Mouse (Mus musculus) forebrain, embryonic 12.5 days (tissue): ENCODE measurements around the gene Ftl1. TPM values are rescaled to one million over a fixed set of nuclear protein-coding genes. Genes with fewer than 3 reads are reported as not detected.

Source experiments
- ATAC-seq: fragments of 200-750 bp; cut with Nextera tagmentation; 2 replicates; pipeline ENCODE4 v1.8.0; 2017; ENCODE audit warnings: moderate TSS enrichment; ENCODE audit not compliant: low FRiP score
- H3K27ac ChIP-seq: fragments of 300-500 bp; sonication (generic); 2 replicates; pipeline ENCODE4 v1.5.1; 2016; ENCODE audit warnings: mild to moderate bottlenecking
- H3K27me3 ChIP-seq: fragments of 300-500 bp; sonication (generic); 2 replicates; pipeline ENCODE4 v1.6.1; 2016; ENCODE audit warnings: mild to moderate bottlenecking
- H3K36me3 ChIP-seq: fragments of 300-500 bp; sonication (generic); replicated peaks from 2 replicates; pipeline ENCODE4 v1.6.1; 2016; ENCODE audit warnings: mild to moderate bottlenecking
- H3K4me1 ChIP-seq: fragments of 300-500 bp; sonication (generic); 2 replicates; pipeline ENCODE4 v1.6.1; 2016
- H3K4me2 ChIP-seq: fragments of 300-500 bp; sonication (generic); 2 replicates; pipeline ENCODE4 v1.6.1; 2016; ENCODE audit warnings: mild to moderate bottlenecking, moderate library complexity
- H3K4me3 ChIP-seq: fragments of 300-500 bp; sonication (generic); replicated peaks from 2 replicates; pipeline ENCODE4 v1.5.1; 2016; ENCODE audit warnings: mild to moderate bottlenecking
- H3K9ac ChIP-seq: fragments of 300-500 bp; sonication (generic); 2 replicates; pipeline ENCODE4 v1.6.1; 2016; ENCODE audit warnings: mild to moderate bottlenecking
- H3K9me3 ChIP-seq: fragments of 300-500 bp; sonication (generic); 2 replicates; pipeline ENCODE4 v1.6.1; 2016
- WGBS: fragments of 180-500 bp; shearing (Covaris S2); methylation state at CpG from one replicate; pipeline ENCODE4 v1.1.7; 2016; 5-methylcytosine and 5-hydroxymethylcytosine counted together
- microRNA-seq: library from miRNA; unstranded; fragments of <30 nt; microRNA quantifications from one replicate; pipeline ENCODE4, GENCODE M21; 2017
- polyA plus RNA-seq: library from polyadenylated mRNA; unstranded; fragments of >200 nt; fragmentation: Nextera tagmentation; extraction: Ambion mirVana; gene quantifications from 2 replicates; pipeline ENCODE4 v1.2.1, GENCODE M21; 2016

Gene Ftl1
- polyA plus RNA-seq, 1 experiment from 2014 or later: 5,523 TPM

GRCm38 (mm10) chr7:45415636-45416035 lies 44.0 kb downstream of the Ftl1 start:
- 13% methylated on average over 37 of the region's 37 CpGs for WGBS
- H3K4me3 ChIP-seq: peak overlapping the region; percentile 19; the same call in 1 of the 2 replicates
- no peak for ATAC-seq
- peaks cover 98% of the 10 kb centered on the region for H3K27me3 ChIP-seq
- H3K36me3 ChIP-seq: 0 out of 2 replicates have a peak, but pooled peaks cover 2% of the 10 kb centered on the region
- no peaks in the 10 kb centered on the region for H3K9me3 ChIP-seq
- H3K9ac ChIP-seq: no peak overlapping the region
- H3K27ac ChIP-seq: no peak overlapping the region
- H3K4me1 ChIP-seq: peaks cover 18% of the 10 kb centered on the region
- no peak overlapping the region for H3K4me2 ChIP-seq

- ATAC-seq: no peak
- Histone ChIP-seq H3K27ac (no peak overlapping the region), H3K4me3 (no peak overlapping the region), H3K36me3 (no peaks in the 10 kb centered on the region), H3K9me3 (no peaks in the 10 kb centered on the region), H3K27me3 (peaks cover 98% of the 10 kb centered on the region), H3K4me1 (peaks cover 18% of the 10 kb centered on the region), H3K4me2 (no peak overlapping the region), H3K9ac (no peak overlapping the region)
- 50% methylated on average over 12 of the region's 12 CpGs for WGBS
Measured at GRCm38 (mm10) chr7:45414740-45415224, 44.9 kb downstream of the Ftl1 start.

- ATAC-seq: peak; percentile 42; the same call in 1 of the 2 replicates
- no peaks in the 10 kb centered on the region for H3K9me3 ChIP-seq
Measured at GRCm38 (mm10) chr7:45413864-45414739, 45.6 kb downstream of the Ftl1 start.

GRCm38 (mm10) chr7:45413113-45413863 lies 46.4 kb downstream of the Ftl1 start, which contains the start of gene Ntf5:
Gene Ntf5 (plus strand): TSS chr7:45413695.
- ATAC-seq: peak; percentile 69
- Histone ChIP-seq H3K9ac (peak within 1 kb of the TSS; percentile 61), H3K27me3 (peaks cover 98% of the 10 kb centered on the region), H3K27ac (no peak within 1 kb of the TSS), H3K4me2 (peak within 1 kb of the TSS; percentile 86), H3K4me1 (peaks cover 18% of the 10 kb centered on the region), H3K36me3 (no peaks in the 10 kb centered on the region), H3K9me3 (no peaks in the 10 kb centered on the region), H3K4me3 (peak within 1 kb of the TSS; percentile 52)
- 3% methylated on average over 39 of the region's 45 CpGs for WGBS

More at GRCm38 (mm10) chr7:45413864-45414739, 45.6 kb downstream of the Ftl1 start:
- H3K9ac ChIP-seq: peak overlapping the region; percentile 61
- H3K4me1 ChIP-seq: peaks cover 18% of the 10 kb centered on the region
- 2% methylated on average over 25 of the region's 27 CpGs for WGBS
- no peaks in the 10 kb centered on the region for H3K36me3 ChIP-seq
- H3K4me2 ChIP-seq: peak overlapping the region; percentile 86
- peak overlapping the region; percentile 52 for H3K4me3 ChIP-seq
- peaks cover 98% of the 10 kb centered on the region for H3K27me3 ChIP-seq
- H3K27ac ChIP-seq: no peak overlapping the region

- H3K27ac ChIP-seq: no peak overlapping the region
- H3K4me3 ChIP-seq: no peak overlapping the region
- ATAC-seq: no peak
- peaks cover 15% of the 10 kb centered on the region for H3K4me1 ChIP-seq
- H3K9ac ChIP-seq: no peak overlapping the region
- no peak overlapping the region for H3K4me2 ChIP-seq
- H3K36me3 ChIP-seq: no peaks in the 10 kb centered on the region
- H3K9me3 ChIP-seq: no peaks in the 10 kb centered on the region
- H3K27me3 ChIP-seq: peaks cover 98% of the 10 kb centered on the region
- WGBS: 90% methylated on average over 2 of the region's 2 CpGs
Measured at GRCm38 (mm10) chr7:45412421-45412820, 47.3 kb downstream of the Ftl1 start.

GRCm38 (mm10) chr7:45409497-45410163 lies 50.1 kb downstream of the Ftl1 start:
- H3K9ac ChIP-seq: no peak overlapping the region
- no peaks in the 10 kb centered on the region for H3K9me3 ChIP-seq
- H3K27ac ChIP-seq: no peak overlapping the region
- no peak for ATAC-seq
- H3K4me1 ChIP-seq: peaks cover 27% of the 10 kb centered on the region
- no peaks in the 10 kb centered on the region for H3K36me3 ChIP-seq
- H3K4me3 ChIP-seq: no peak overlapping the region
- H3K4me2 ChIP-seq: no peak overlapping the region
- 88% methylated on average over 8 of the region's 8 CpGs for WGBS
- H3K27me3 ChIP-seq: peaks cover 97% of the 10 kb centered on the region

GRCm38 (mm10) chr7:45408949-45409348 lies 50.7 kb downstream of the Ftl1 start:
- Histone ChIP-seq H3K4me3 (no peak overlapping the region), H3K27me3 (peaks cover 90% of the 10 kb centered on the region), H3K4me2 (no peak overlapping the region), H3K9me3 (no peaks in the 10 kb centered on the region), H3K9ac (no peak overlapping the region), H3K27ac (no peak overlapping the region), H3K4me1 (peaks cover 22% of the 10 kb centered on the region), H3K36me3 (no peaks in the 10 kb centered on the region)
- ATAC-seq: no peak
- 86% methylated on average over 17 of the region's 17 CpGs for WGBS

- Histone ChIP-seq H3K4me3 (no peak overlapping the region), H3K27me3 (peaks cover 85% of the 10 kb centered on the region), H3K4me2 (no peak overlapping the region), H3K36me3 (no peaks in the 10 kb centered on the region), H3K27ac (no peak overlapping the region), H3K9ac (no peak overlapping the region), H3K9me3 (no peaks in the 10 kb centered on the region), H3K4me1 (peaks cover 16% of the 10 kb centered on the region)
- WGBS: 71% methylated on average over 7 of the region's 7 CpGs
- ATAC-seq: no peak
Measured at GRCm38 (mm10) chr7:45408351-45408750, 51.3 kb downstream of the Ftl1 start.

Small RNAs within 50 kb of the gene (microRNA-seq; reads per million reads assigned to microRNA genes)
- not detected for gene Gm22133

Other genes starting within 250 kb of the Ftl1 start
- gene Dkkl1, start 247.7 kb downstream of the Ftl1 start, polyA plus RNA-seq: 0.72 and 0.78 TPM in 2 replicates
- gene Tead2, start 244.1 kb downstream of the Ftl1 start, polyA plus RNA-seq: 245 and 256 TPM in 2 replicates
- gene Cd37, start 220.8 kb downstream of the Ftl1 start, polyA plus RNA-seq: 1.2 and 1.3 TPM in 2 replicates
- 0.09 and 0.20 TPM in 2 replicates for gene Slc6a16, start 218.8 kb downstream of the Ftl1 start, polyA plus RNA-seq
- gene Slc6a21, start 182.4 kb downstream of the Ftl1 start, polyA plus RNA-seq: not detected in 2 replicates
- gene Trpm4, start 126.1 kb downstream of the Ftl1 start, polyA plus RNA-seq: 4.6 and 6.6 TPM in 2 replicates
- gene Hrc, start 124.6 kb downstream of the Ftl1 start, polyA plus RNA-seq: 0.13 and 0.20 TPM in 2 replicates
- gene Ppfia3, start 92.9 kb downstream of the Ftl1 start, polyA plus RNA-seq: 12.6 and 14.9 TPM in 2 replicates
- gene Lin7b, start 89.3 kb downstream of the Ftl1 start, polyA plus RNA-seq: 3.1 TPM in 2 replicates
- gene Snrnp70, start 64.1 kb downstream of the Ftl1 start, polyA plus RNA-seq: 313 and 314 TPM in 2 replicates
- not detected in 2 replicates for gene Kcna7, start 54.2 kb downstream of the Ftl1 start, polyA plus RNA-seq
- 0.32 and 0.65 TPM in 2 replicates for gene Ntf5, start 46.2 kb downstream of the Ftl1 start, polyA plus RNA-seq
- 0.50 TPM in 1 of 2 replicates, not detected in the other for gene Lhb, start 39.1 kb downstream of the Ftl1 start, polyA plus RNA-seq
- 28.7 and 30.7 TPM in 2 replicates for gene Gys1, start 25.0 kb downstream of the Ftl1 start, polyA plus RNA-seq
- 167 and 175 TPM in 2 replicates for gene Ruvbl2, start 21.8 kb downstream of the Ftl1 start, polyA plus RNA-seq
- 240 and 256 TPM in 2 replicates for gene Bax, start 7.0 kb upstream of the Ftl1 start, polyA plus RNA-seq
- 0.29 and 0.34 TPM in 2 replicates for gene Tulp2, start 22.0 kb upstream of the Ftl1 start, polyA plus RNA-seq
- not detected in 2 replicates for gene Gm45808, start 26.9 kb upstream of the Ftl1 start, polyA plus RNA-seq
- gene Dhdh, start 28.9 kb upstream of the Ftl1 start, polyA plus RNA-seq: 3.0 and 3.6 TPM in 2 replicates
- gene Nucb1, start 50.5 kb upstream of the Ftl1 start, polyA plus RNA-seq: 89.5 and 90.5 TPM in 2 replicates
- gene Ppp1r15a, start 66.4 kb upstream of the Ftl1 start, polyA plus RNA-seq: 14.6 and 16.6 TPM in 2 replicates
- 0.74 and 1.0 TPM in 2 replicates for gene Plekha4, start 66.4 kb upstream of the Ftl1 start, polyA plus RNA-seq
- 0.42 and 0.52 TPM in 2 replicates for gene Hsd17b14, start 95.0 kb upstream of the Ftl1 start, polyA plus RNA-seq
- gene Bcat2, start 110.3 kb upstream of the Ftl1 start, polyA plus RNA-seq: 18.3 and 22.2 TPM in 2 replicates
- gene Fgf21, start 155.6 kb upstream of the Ftl1 start, polyA plus RNA-seq: not detected in 2 replicates
- 0.10 and 0.24 TPM in 2 replicates for gene Fut1, start 157.4 kb upstream of the Ftl1 start, polyA plus RNA-seq
- 0.13 TPM in 1 of 2 replicates, not detected in the other for gene Izumo1, start 161.9 kb upstream of the Ftl1 start, polyA plus RNA-seq
- gene Rasip1, start 167.6 kb upstream of the Ftl1 start, polyA plus RNA-seq: 8.3 and 8.9 TPM in 2 replicates
- 2.6 and 3.1 TPM in 2 replicates for gene Mamstr, start 180.1 kb upstream of the Ftl1 start, polyA plus RNA-seq
- gene Fut2, start 206.5 kb upstream of the Ftl1 start, polyA plus RNA-seq: 0.11 TPM in 1 of 2 replicates, not detected in the other
- 0.23 and 0.33 TPM in 2 replicates for gene Ntn5, start 224.1 kb upstream of the Ftl1 start, polyA plus RNA-seq
- 0.64 and 0.68 TPM in 2 replicates for gene Sec1, start 234.5 kb upstream of the Ftl1 start, polyA plus RNA-seq
- 10.2 and 11.0 TPM in 2 replicates for gene Car11, start 240.0 kb upstream of the Ftl1 start, polyA plus RNA-seq
- 3.8 and 3.9 TPM in 2 replicates for gene Dbp, start 245.2 kb upstream of the Ftl1 start, polyA plus RNA-seq